Mouse (Mus musculus) thymus, postnatal 10 days (tissue): Measurements from ENCODE around the gene Clcnka.

Experiments used
- DNase-seq, 2 experiments: peaks; one replicate each; pipeline ENCODE4 v3.0.0; 2021; ENCODE audit warnings: low spot score in 2 of 2

Gene Clcnka

GRCm38 (mm10) chr4:141379674-141380073 lies 18.9 kb downstream of the Clcnka start:
- no peak for DNase-seq

GRCm38 (mm10) chr4:141372426-141372825 lies 26.1 kb downstream of the Clcnka start:
- DNase-seq, result no peak

- no peak for DNase-seq
These were observed 30.3 kb downstream of the Clcnka start, which contains the start of gene Fam131c for GRCm38 (mm10) chr4:141367997-141368791. Gene Fam131c (plus strand): TSS chr4:141368220.

- DNase-seq, result no peak
These were observed 32.6 kb downstream of the Clcnka start for GRCm38 (mm10) chr4:141365876-141366275.

- no peak for DNase-seq
These were observed 33.4 kb downstream of the Clcnka start for GRCm38 (mm10) chr4:141365126-141365525.

GRCm38 (mm10) chr4:141362937-141363548 lies 35.5 kb downstream of the Clcnka start:
- peak; percentile 14 to 73 for DNase-seq

GRCm38 (mm10) chr4:141360846-141361245 lies 37.7 kb downstream of the Clcnka start:
- DNase-seq, result peak in 1 of 2 experiments; percentile 31

GRCm38 (mm10) chr4:141359222-141359621 lies 39.3 kb downstream of the Clcnka start:
- DNase-seq, result no peak

GRCm38 (mm10) chr4:141357811-141358210 lies 40.7 kb downstream of the Clcnka start:
- no peak for DNase-seq

- DNase-seq, result no peak
These were observed 44.7 kb downstream of the Clcnka start for GRCm38 (mm10) chr4:141353868-141354267.

- no peak for DNase-seq
These were observed 45.5 kb downstream of the Clcnka start for GRCm38 (mm10) chr4:141352986-141353385.

- no peak for DNase-seq
These were observed 46.6 kb downstream of the Clcnka start for GRCm38 (mm10) chr4:141351972-141352371.

- no peak for DNase-seq
These were observed 48.5 kb downstream of the Clcnka start for GRCm38 (mm10) chr4:141350015-141350414.

GRCm38 (mm10) chr4:141348616-141349015 lies 49.9 kb downstream of the Clcnka start:
- DNase-seq, result no peak

- no peak for DNase-seq
These were observed 51.1 kb downstream of the Clcnka start for GRCm38 (mm10) chr4:141347365-141347797.

GRCm38 (mm10) chr4:141345219-141345618 lies 53.3 kb downstream of the Clcnka start:
- DNase-seq, result no peak

- no peak for DNase-seq
These were observed 55.0 kb downstream of the Clcnka start for GRCm38 (mm10) chr4:141343515-141343914.

- DNase-seq, result no peak
These were observed 57.0 kb downstream of the Clcnka start for GRCm38 (mm10) chr4:141341477-141341876.

GRCm38 (mm10) chr4:141338853-141339252 lies 59.7 kb downstream of the Clcnka start:
- no peak for DNase-seq

- DNase-seq, result no peak
These were observed 60.5 kb downstream of the Clcnka start for GRCm38 (mm10) chr4:141337986-141338385.

GRCm38 (mm10) chr4:141336196-141336595 lies 62.3 kb downstream of the Clcnka start:
- DNase-seq, result no peak

GRCm38 (mm10) chr4:141335263-141335796 lies 63.2 kb downstream of the Clcnka start:
- DNase-seq, result no peak

- no peak for DNase-seq
These were observed 63.8 kb downstream of the Clcnka start for GRCm38 (mm10) chr4:141334695-141335094.
